Mouse (Mus musculus): ENCODE data around the gene Mapre1.
"Not testable (repeated sequence)": the region's sequence is repeated elsewhere in the genome, so short reads cannot be mapped to it uniquely, and the experiment has no call there.

The Mapre1 gene

DNA sequence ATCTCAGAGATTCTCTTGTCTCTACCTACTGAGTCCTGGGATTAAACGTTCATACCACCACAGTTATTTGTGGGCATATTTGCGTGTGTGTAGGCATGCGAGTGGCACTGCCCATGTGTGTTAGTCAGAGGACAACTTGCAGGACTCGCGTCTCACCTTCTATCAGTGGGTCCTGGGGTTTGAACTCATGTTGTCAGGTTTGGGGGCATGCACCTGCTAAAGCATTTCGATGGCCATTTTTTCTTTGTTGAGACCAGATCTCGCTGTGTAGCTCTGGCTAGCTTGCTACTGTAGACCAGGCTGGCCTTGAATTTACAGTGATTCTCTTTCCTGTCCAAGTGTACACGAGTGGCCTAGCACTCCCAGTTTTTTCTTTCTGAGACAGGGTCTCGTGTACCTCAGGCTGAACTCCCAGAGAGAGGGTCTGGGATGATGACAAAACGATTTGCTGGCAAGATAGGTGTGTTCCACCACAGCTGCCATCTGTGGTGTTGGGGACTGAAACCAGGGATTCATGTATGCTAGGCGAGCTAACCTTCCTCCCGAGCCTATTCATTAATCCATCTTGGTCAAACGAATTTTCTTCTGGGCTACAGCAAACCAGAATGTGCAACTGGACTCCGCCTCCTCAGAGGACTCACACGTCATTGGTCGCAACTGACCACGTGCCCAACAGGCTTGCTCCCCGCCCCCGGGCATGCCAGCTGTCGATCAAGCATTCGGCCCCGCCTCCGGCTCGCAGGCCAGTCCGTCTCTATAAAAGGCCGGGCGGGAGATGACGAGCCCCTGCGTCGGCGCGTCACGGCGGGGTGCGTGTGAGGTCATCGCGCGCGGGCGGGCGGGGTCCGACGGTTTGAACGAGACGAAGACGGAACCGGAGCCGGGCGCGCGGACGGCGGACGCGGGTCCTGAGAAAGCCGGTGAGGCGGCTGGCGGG is at the start of gene Mapre1:
TSS of gene Mapre1 (plus strand) at position 775 of the 937 bp plus-strand sequence.
- peak; percentile 100 for DNase-seq

DNA sequence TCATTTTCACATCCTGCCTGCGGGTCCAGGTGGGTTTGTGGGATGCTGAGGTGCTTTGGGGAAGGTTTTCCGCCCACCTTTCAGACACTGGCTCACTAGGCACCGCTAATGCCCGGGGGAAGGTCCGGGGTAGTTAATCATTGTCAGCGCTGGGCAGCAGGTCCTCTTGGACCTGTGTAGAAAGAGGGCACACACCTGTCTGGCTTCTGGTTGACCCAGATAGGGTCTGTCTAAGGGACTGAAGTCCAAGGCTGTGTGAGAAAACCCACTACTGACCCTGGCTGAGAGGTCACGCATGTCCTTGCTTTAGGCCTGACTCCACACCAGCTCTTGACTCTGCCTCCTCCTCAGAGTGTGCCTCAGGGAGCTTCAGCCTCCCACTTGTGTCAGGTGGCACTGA is 47.7 kb upstream of the Mapre1 start:
- DNase-seq: not testable (repeated sequence)

DNA sequence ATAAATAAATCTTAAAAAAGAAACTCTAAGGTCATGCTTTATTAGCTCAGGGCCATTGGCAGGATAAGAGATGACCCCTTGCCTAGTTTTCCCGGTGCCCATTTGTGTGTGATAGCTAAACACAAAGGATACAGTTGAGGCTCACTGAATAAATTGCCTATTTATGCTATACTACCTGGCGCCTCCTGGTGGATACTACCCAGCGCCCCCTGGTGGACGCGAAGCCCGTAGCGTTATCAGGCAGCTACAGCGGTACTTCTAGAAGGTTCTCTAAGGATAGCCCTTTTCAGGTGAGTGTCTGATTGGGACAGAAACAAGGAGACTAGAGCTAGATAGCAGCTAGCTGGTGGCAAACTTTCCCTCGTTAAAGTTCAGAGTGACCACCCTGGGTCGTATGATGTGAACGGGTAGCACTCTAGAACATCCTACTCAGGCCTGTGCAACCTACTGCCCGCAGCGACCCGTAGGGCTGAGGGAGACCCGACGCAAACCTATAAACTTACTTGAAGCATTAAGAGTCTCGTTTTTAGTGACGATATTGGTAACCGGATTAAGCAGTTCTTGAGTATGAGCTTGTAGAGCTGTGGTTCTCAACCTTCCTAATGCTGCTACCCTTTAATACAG is 46.5 kb upstream of the Mapre1 start:
- peak; percentile 45 to 70 for DNase-seq

DNA sequence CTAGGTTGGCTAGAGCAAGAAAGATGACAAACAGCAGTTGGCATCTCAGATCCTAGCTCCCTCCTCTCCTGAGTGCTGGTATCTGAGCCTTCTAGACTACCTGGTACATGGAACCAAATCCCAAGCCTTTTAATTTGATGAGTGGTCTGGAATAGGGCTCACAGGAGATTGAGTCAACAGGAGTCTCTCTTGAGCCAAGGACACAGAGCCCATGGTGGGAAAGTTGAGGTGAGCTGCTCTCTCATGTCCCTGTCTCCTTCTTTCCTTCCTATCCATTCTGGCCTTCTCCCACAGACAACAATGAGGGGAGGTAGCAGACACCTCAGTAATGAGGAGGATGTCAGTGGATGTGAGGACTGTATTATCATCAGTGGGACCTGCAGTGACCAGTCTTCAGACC is 44.7 kb upstream of the Mapre1 start, which contains the start of gene Dnmt3c:
TSS of gene Dnmt3c (plus strand) at position 301 of the 400 bp plus-strand sequence.
- no peak for DNase-seq

DNA sequence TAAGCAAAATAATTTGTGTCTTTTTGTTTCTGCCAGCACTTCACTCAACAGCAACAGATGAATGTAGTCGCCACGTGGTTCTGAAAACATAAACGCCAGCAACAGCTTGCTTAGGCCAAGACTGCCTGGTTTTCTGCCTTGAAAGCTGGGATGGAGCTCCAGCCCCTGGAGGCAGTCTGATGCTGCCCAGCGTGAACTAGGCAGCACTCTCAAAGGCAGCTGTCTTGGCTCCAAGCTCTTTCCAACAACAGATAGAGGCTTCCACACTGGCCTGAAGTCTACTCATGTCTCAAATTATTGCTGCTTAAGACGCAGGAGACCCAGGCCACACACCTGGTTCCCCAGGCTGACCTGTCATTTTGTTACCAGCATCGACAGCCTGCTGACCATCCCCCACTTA is 37.7 kb upstream of the Mapre1 start:
- DNase-seq: peak; percentile 15 to 25

DNA sequence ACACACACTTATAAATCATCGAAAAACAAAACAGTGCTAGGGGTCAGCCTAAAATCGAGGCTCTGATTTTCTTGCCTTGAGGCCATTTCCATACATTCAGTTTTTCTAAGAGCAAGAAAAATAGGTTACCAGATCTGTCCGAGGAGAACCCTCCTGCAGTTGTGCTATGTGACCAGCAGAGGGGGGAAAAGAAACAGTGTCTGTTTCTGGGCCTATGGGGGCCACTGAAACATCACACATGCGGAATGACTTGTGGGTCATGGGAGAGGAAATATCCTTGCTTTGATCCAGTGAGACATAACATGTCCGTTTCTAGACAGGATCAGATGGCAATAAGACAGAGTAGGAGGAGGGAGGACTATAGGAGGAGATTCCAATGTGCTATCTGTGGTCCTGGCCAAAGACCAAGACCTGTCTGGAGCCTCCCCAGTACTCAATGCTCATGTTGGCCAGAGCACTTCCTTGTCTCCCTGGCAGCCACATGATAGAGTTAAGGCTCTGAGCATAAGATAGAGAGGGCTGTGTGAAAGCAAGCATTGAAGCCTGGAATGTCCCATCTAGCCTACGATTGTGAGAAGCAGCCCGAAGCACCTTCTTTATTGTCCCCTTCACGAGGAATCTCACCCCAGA is 30.3 kb upstream of the Mapre1 start:
- DNase-seq: peak; percentile 39 to 57

DNA sequence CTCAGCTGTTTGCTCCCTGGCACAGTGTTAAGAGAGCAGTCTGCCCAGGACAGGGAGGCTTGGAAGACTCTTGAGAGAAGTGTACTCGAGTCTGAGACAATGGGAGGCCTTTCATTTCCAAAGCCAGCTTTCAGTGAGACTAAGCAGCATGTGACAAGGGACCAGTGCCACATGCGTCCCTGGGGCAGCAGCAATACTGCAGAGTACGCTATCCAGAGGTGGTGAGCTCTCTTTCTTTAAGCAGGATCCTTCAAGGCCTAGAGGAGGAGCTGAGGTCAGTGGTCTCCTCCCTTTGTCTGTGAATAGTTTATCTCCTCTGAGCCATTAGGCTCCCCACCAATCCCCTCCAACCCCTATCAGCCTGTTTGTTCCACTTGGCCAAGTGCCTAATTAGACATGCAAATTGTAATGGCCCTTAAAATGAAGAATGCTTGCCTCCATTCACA is 28.4 kb upstream of the Mapre1 start:
- DNase-seq: peak in 1 of 2 experiments; percentile 15

DNA sequence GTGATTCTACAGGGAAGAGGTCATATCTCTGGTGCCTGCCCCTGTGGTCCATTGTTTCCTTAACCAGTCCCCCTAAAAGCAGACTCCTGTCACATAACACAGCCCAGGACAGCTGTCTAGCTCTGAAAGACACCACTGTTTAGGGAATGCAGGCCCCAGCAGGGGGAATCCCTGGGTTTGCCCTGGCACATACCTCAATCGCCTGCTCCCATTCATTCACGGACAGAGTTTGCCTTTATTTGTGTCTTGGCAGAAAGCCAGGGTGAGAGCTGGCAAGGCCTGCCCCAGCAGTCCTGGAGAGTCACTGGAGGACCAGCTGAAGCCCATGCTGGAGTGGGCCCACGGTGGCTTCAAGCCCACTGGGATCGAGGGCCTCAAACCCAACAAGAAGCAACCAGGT is 27.8 kb upstream of the Mapre1 start:
- peak; percentile 65 to 71 for DNase-seq

DNA sequence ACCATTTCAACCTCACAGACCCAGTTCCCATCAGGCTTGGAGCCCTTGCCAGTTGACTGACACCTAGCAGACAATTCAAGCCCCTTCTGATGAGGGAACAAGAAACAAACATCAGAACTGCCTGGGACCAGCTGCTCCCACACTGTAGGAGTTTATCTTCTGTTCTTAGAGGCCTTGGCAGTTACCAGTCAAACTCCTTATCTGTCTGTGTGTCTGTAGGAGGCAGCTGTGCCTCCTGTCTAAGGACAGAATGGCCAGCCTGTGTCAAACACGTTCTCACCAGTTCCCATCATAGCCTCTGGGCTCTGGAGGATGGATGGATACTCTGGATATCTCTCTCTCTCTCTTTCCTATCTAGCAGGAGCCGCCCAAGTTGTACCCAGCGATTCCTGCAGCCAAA is 23.2 kb upstream of the Mapre1 start:
- DNase-seq: not testable (repeated sequence)

DNA sequence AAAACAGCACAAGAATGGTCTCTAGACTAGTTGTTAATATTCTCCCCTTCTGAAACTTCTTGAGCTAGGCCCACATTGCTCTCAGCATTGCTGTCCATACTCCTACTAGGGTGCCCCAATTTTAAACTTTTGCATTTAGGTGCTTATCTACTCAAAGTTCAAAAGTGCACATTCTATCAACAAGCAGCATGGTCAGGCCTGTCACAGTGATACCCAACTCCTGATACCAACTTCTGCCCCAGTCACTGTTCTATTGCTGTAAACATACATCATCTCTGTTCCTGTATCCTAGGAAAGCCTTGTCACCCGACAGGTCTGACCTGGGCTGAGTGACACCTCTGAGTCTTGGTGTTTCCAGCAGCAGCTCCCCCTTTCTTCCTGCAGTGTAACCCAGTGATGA is 18.0 kb upstream of the Mapre1 start:
- no peak for DNase-seq

DNA sequence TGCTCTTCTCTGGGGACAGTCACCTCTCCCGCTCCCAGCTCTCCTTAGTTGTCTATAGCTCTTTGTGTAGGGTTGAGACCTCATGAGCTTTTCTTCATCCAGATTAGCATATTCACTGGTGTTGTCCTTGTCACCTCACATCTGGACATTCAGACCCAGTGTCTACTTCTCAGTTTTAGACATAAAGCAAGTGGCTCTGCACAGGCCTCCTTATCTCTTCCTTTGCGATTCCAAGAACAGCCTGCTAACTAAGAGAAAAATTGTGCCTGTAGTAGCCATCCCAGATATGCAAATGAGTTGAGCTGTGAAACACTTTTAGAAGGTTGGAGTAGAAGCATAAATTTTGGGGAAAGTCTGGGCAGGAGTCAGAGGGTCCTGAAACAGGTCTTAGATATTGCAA is 16.6 kb upstream of the Mapre1 start:
- no peak for DNase-seq

DNA sequence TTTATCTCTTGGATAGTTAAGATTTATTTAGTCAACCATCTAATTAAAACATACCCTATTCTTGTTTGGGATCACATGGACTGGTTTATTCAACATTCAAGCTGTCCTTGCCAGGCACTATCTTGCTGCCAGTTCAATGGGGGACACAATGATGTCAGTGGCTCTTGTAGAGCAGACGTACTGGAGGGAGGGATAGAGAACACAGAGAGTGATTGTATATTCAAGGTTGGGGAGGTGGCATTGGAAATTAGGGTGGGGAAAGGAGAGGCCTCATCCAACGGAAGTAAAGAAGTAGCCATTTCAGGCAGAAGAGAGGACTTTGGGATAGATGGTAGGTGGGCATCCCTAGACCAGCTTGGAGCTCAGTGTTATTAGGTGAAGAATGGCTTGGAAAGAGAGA is 16.2 kb upstream of the Mapre1 start:
- DNase-seq: no peak

DNA sequence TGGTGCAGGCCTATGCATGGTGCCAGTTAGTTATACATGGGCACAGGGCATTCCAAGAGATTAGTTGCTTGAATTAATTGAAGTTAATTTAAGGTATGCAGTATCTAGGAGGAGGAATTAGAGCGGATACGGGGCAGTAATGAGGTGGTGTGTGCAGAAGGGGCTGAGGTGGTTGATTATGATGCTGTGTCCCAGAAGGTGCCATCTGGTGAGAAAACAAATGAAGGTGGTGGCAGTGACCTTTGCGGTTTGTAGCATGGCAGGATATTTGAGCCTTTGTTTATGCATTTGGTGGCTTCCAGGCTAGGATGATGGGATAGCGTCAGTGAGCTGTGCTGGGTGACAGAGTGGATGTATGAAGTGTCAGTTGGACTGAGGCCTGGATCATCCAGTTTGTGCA is 15.8 kb upstream of the Mapre1 start:
- no peak for DNase-seq

DNA sequence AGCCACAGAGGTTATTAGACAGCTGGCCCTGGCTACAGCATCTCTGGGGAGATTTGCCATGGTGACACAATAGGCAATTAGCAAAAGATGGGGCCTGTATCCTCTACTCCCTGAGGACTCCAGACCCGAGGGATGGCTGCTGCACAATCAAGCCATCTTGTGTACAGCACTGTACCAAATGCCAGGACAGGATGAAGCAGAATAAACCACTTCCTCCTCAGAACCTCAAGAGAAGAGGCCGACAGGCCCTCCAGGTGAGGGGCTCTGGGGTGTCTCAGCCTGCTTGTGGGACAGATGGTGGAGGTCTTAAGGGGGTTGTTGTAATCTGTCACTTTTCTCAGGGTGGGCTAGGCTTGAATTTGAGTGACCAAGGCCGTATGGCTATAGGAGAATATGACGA is 7.0 kb upstream of the Mapre1 start:
- no peak for DNase-seq

DNA sequence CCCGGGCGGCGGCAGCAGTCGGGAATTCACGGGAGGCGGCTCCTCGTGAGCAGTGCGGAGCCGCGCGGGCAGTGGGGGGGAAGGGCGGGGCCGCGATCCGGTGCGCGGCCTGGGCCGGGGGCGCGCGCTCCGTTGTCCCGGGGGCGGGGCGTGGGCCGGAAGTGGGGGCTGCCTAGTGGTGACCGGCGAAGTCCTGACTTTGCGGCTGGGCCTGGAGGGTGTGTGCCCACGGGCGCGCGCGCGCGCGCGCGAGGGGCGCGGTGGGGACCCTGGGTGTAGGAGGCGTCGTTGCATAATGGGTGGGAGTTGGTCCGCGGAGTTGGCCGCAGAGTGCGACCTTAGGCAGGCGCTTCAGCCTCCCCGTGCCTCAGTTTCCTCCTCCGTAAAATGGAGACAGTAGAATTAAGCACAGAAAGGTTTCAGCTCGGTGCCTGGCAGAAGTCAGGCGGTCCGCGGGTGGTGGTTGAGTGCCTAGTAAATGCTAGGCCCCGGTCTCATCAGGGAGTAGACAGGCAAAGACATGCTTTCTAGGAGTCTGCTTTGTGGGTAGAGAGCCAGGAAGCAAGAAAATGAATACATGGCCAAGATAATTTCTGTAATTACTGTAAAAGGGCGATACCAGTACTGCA is 477 bp downstream of the Mapre1 start:
- DNase-seq: peak in 1 of 2 experiments; percentile 88

DNA sequence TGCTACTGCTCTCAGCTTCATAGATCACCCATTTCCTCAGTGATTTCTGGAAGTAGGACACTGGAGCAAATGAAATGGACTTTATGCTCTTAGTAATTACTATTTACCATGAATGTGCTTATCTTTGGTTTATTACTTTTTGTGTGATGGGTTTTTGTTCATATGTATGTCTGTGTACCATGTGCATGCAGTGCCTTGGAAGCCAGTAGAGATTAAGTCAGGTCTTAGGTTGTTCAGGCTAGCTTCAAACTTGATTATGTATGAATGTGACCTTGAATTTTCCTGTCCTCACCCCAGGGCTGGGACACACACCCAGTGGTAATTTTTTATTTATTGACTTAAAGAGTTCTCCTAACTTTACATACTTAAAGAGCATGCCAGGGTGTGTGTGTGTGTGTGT is 6.9 kb downstream of the Mapre1 start:
- DNase-seq: no peak

DNA sequence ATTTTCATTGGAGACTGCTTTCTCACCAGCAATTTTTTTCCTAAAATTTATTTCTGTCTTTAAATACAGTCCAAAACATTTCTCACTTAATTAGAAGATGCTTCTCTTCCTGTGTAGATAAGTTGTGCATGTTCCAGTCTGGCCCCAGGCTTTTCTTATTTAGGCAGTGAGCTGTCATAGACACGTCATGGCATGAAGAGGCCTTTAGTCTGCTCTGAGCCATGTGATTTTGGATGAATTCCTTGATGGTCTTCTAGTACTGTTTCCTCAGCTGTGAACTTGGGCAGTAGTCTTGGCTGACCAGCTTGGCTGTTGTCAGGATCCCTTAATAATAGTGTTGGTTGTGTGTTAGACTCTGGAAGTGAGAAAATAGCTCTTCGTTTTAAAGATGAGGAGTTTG is 9.3 kb downstream of the Mapre1 start:
- no peak for DNase-seq

DNA sequence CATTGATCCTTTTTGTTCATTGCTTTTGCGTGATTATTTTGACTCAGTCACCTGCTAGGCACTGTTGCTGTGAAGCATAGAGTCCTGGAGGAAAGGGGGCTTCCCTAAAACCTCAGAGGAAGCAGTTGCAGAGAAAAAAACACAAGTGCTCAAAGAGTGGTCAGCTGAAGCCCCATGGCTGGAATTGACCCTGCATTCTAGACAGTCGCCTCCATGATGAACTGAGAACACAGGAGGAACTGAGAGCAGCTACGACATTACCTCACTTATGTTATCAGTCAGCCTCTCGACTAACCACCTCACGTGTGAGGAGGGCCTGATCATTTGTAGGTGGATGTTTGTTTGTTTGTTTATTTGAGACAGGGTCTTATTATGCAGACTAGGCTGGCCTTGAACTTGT is 21.0 kb downstream of the Mapre1 start:
- DNase-seq: no peak

DNA sequence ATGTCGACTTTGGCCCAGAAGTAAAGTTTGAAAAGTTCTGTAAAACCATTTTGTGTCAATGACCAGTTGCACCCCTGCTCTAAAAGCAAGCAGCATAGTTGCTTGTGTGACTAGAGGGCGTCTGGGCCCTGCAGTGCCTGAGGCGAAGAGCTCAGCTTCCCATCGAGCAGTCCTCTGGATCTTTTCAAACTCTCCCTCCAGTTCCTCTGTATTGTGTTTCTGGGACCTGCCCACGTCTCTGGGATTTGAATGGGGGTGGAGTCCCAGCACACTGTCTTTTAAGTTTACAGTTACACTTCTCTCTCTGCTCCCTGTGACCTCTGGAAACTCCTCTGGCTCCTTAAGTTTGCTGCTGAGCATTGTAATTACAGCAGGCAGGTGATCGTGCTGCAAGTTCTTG is 26.4 kb downstream of the Mapre1 start:
- DNase-seq: no peak

DNA sequence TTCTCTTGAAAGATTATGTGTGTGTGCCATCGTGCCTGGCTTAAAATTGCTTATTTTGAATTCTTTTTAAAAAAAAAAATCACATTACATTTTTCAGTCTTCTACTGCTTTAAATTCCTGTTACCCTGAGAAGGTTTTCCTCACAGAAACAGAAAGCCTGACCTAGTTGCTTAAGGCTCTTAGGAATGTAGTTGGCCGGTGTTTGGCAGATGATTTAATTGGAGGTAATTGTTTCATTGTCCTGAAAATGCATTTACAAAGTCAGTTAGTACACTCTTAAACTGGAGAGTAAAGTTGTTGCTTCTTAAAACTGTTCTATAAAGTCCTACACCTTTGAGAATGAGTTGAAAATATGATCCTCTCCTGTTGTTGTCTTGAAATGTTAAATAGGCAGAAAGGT is 27.8 kb downstream of the Mapre1 start:
- DNase-seq: no peak

DNA sequence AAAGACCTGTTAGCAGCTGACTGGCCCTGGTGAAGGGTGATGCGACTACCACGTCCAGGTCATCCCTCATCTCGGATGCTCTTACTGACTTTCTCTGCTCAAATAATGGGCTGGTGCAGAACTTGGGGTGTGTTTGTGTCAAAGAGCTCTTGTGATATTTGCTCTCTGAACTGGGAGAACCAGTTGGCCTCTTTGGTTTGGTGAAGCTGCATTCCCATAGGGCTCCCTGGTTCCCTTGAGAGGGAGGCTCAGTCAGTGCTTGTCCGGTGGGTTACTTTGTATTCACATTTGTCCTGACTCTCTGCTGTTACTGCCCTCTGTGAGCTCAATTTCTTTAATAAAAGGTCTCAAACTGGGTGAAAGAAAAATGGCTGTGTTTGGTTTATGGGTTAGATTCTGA is 31.9 kb downstream of the Mapre1 start:
- DNase-seq: no peak

DNA sequence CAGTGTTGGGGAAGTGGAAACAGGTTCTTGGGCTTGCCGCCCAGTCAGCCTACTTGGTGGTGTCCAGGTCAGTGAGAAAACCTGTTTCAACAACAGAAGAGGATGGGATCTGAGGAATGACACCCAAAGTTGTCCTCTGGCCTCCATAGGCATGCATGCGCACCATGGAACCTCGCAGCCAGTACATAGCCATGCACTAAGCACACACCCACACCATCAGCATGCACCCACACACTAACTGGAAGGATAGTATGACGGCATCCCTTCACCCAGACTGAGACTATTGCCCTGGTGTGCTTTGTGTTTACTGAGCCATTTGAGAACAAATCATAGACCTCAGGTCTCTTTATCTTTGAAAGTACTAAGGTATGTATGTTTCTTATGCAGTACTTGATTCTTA is 34.4 kb downstream of the Mapre1 start:
- no peak for DNase-seq

Measured in cerebellum, postnatal 14 days (tissue).